Mouse (Mus musculus): ENCODE measurements around the gene Hypk.
"Not testable (repeated sequence)": the region's sequence is repeated elsewhere in the genome, so short reads cannot be mapped to it uniquely, and the experiment has no call there.

Gene Hypk

GRCm38 (mm10) chr2:121448136-121448535, 5.0 kb upstream of the Hypk start:
- no peak for DNase-seq (ENCODE audit: low spot score in 2 of 2)

GRCm38 (mm10) chr2:121448739-121449535, 4.2 kb upstream of the Hypk start, which contains the start of gene Serf2:
Serf2 (plus strand) TSS chr2:121449195.
- peak; percentile 98 to 99 for DNase-seq (ENCODE audit: low spot score in 2 of 2)

- DNase-seq (ENCODE audit: low spot score in 2 of 2), result no peak
Observed at GRCm38 (mm10) chr2:121449545-121450011, 3.5 kb upstream of the Hypk start.

- DNase-seq (ENCODE audit: low spot score in 2 of 2), result no peak
Observed at GRCm38 (mm10) chr2:121450093-121450492, 3.0 kb upstream of the Hypk start.

- no peak for DNase-seq (ENCODE audit: low spot score in 2 of 2)
Observed at GRCm38 (mm10) chr2:121452361-121452760, 729 bp upstream of the Hypk start.

- DNase-seq (ENCODE audit: low spot score in 2 of 2), result no peak
Observed at GRCm38 (mm10) chr2:121453917-121454316, 827 bp downstream of the Hypk start.

- DNase-seq (ENCODE audit: low spot score in 2 of 2), result no peak
Observed at GRCm38 (mm10) chr2:121455534-121455933, 2.4 kb downstream of the Hypk start.

- peak; percentile 73 to 79 for DNase-seq (ENCODE audit: low spot score in 2 of 2)
Observed at GRCm38 (mm10) chr2:121456692-121457642, 3.9 kb downstream of the Hypk start, which contains the start of gene Serinc4. Serinc4 (minus strand) TSS chr2:121456781.

GRCm38 (mm10) chr2:121460071-121460470, 7.0 kb downstream of the Hypk start:
- no peak for DNase-seq (ENCODE audit: low spot score in 2 of 2)

GRCm38 (mm10) chr2:121468982-121469381, 15.9 kb downstream of the Hypk start:
- not testable (repeated sequence) for DNase-seq (ENCODE audit: low spot score in 2 of 2)

GRCm38 (mm10) chr2:121472783-121473182, 19.7 kb downstream of the Hypk start:
- not testable (repeated sequence) for DNase-seq (ENCODE audit: low spot score in 2 of 2)

- peak; percentile 63 to 69 for DNase-seq (ENCODE audit: low spot score in 2 of 2)
Observed at GRCm38 (mm10) chr2:121473301-121474179, 20.4 kb downstream of the Hypk start, which contains the start of gene Mfap1b. Mfap1b (minus strand) TSS chr2:121474067.

GRCm38 (mm10) chr2:121474180-121474535, 21.1 kb downstream of the Hypk start:
- DNase-seq (ENCODE audit: low spot score in 2 of 2), result no peak

- DNase-seq (ENCODE audit: low spot score in 2 of 2), result not testable (repeated sequence)
Observed at GRCm38 (mm10) chr2:121475306-121475705, 22.2 kb downstream of the Hypk start.

- no peak for DNase-seq (ENCODE audit: low spot score in 2 of 2)
Observed at GRCm38 (mm10) chr2:121477491-121478266, 24.6 kb downstream of the Hypk start.

- DNase-seq (ENCODE audit: low spot score in 2 of 2), result no peak
Observed at GRCm38 (mm10) chr2:121480498-121480897, 27.4 kb downstream of the Hypk start.

GRCm38 (mm10) chr2:121480916-121481315, 27.8 kb downstream of the Hypk start:
- DNase-seq (ENCODE audit: low spot score in 2 of 2), result not testable (repeated sequence)

- DNase-seq (ENCODE audit: low spot score in 2 of 2), result no peak
Observed at GRCm38 (mm10) chr2:121483576-121483975, 30.5 kb downstream of the Hypk start.

- DNase-seq (ENCODE audit: low spot score in 2 of 2), result not testable (repeated sequence)
Observed at GRCm38 (mm10) chr2:121484403-121484802, 31.3 kb downstream of the Hypk start.

- not testable (repeated sequence) for DNase-seq (ENCODE audit: low spot score in 2 of 2)
Observed at GRCm38 (mm10) chr2:121501550-121501949, 48.5 kb downstream of the Hypk start.

Measured in frontal cortex, postnatal 14 days (tissue).